Mouse (Mus musculus): ENCODE measurements around the gene Ap1m1. TPM values are rescaled to one million over a fixed set of nuclear protein-coding genes. Genes with fewer than 3 reads are reported as not detected.

The Ap1m1 gene
- polyA plus RNA-seq (2015; fragmentation: Nextera tagmentation; extraction: Ambion mirVana): 211 and 235 TPM in 2 replicates

GRCm38 (mm10) chr8:72239499-72240402 lies at the start of gene Ap1m1:
TSS of gene Ap1m1 (plus strand) at chr8:72240018.
- H3K4me3 ChIP-seq: peak within 1 kb of the TSS; percentile 72
- peaks cover 26% of the 10 kb centered on the region for H3K4me1 ChIP-seq
- H3K27ac ChIP-seq: peak within 1 kb of the TSS; percentile 94
- peak; percentile 96 for ATAC-seq
- peak within 1 kb of the TSS; percentile 78 for H3K9ac ChIP-seq
- no peaks in the 10 kb centered on the region for H3K27me3 ChIP-seq
- H3K9me3 ChIP-seq (replicated peaks): no peaks in the 10 kb centered on the region
- WGBS: under 1% methylated on average over 54 of the region's 54 CpGs
- H3K36me3 ChIP-seq (ENCODE audit: poor library complexity, severe bottlenecking): peaks cover 24% of the 10 kb centered on the region
- H3K4me2 ChIP-seq: peak within 1 kb of the TSS; percentile 75

GRCm38 (mm10) chr8:72190215-72190539 lies 49.6 kb upstream of the Ap1m1 start:
- 87% methylated on average over 2 of the region's 2 CpGs for WGBS
- H3K9ac ChIP-seq: no peak overlapping the region
- H3K4me2 ChIP-seq: no peak overlapping the region
- no peak overlapping the region for H3K27ac ChIP-seq
- no peak for ATAC-seq
- no peaks in the 10 kb centered on the region for H3K4me1 ChIP-seq
- H3K27me3 ChIP-seq: no peaks in the 10 kb centered on the region
- H3K36me3 ChIP-seq (ENCODE audit: poor library complexity, severe bottlenecking): no peaks in the 10 kb centered on the region
- no peaks in the 10 kb centered on the region for H3K9me3 ChIP-seq (replicated peaks)
- no peak overlapping the region for H3K4me3 ChIP-seq

DNA sequence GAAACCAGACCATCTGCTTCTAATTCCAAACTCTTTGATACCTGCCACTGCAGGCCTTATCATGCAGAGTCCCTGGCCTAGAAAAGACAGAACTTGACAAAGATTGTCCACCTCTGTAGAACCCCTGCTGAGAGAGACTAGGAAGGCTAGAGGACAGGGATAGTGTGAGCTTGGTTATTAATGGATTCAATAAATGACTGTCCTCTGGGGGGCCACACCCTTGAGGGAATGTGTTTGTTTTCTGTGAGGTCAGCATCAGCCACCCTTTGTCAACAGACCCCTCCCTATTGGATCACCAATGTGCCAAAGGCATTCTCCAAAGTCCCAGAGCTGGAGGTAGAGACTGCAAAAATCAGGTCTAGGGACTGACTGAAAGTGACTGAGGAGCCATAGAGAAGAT lies 47.8 kb upstream of the Ap1m1 start:
- no peak for ATAC-seq
- H3K4me1 ChIP-seq: no peaks in the 10 kb centered on the region
- H3K4me2 ChIP-seq: no peak overlapping the region
- H3K4me3 ChIP-seq: no peak overlapping the region
- H3K27ac ChIP-seq: no peak overlapping the region
- H3K9ac ChIP-seq: no peak overlapping the region
- no peaks in the 10 kb centered on the region for H3K27me3 ChIP-seq
- H3K36me3 ChIP-seq (ENCODE audit: poor library complexity, severe bottlenecking): no peaks in the 10 kb centered on the region
- no peaks in the 10 kb centered on the region for H3K9me3 ChIP-seq (replicated peaks)

GRCm38 (mm10) chr8:72197997-72198396 lies 41.8 kb upstream of the Ap1m1 start:
- Histone ChIP-seq H3K27me3 (no peaks in the 10 kb centered on the region), H3K4me3 (no peak overlapping the region), H3K36me3 (ENCODE audit: poor library complexity, severe bottlenecking) (no peaks in the 10 kb centered on the region), H3K27ac (no peak overlapping the region), H3K4me2 (no peak overlapping the region), H3K9ac (no peak overlapping the region), H3K4me1 (no peaks in the 10 kb centered on the region), H3K9me3 (replicated peaks) (peaks cover 25% of the 10 kb centered on the region)
- 64% methylated on average over 8 of the region's 8 CpGs for WGBS
- ATAC-seq: no peak

GRCm38 (mm10) chr8:72208582-72208981 lies 31.2 kb upstream of the Ap1m1 start:
- H3K9ac ChIP-seq: no peak overlapping the region
- H3K4me2 ChIP-seq: no peak overlapping the region
- H3K4me1 ChIP-seq: no peaks in the 10 kb centered on the region
- peaks cover 7% of the 10 kb centered on the region; the same call in 1 of the 2 replicates for H3K27me3 ChIP-seq
- H3K4me3 ChIP-seq: no peak overlapping the region
- H3K36me3 ChIP-seq (ENCODE audit: poor library complexity, severe bottlenecking): no peaks in the 10 kb centered on the region
- no peak overlapping the region for H3K27ac ChIP-seq
- no peak for ATAC-seq
- 71% methylated on average over 1 of the region's 1 CpGs for WGBS
- H3K9me3 ChIP-seq (replicated peaks): peaks cover 4% of the 10 kb centered on the region; the same call in 1 of the 2 replicates

DNA sequence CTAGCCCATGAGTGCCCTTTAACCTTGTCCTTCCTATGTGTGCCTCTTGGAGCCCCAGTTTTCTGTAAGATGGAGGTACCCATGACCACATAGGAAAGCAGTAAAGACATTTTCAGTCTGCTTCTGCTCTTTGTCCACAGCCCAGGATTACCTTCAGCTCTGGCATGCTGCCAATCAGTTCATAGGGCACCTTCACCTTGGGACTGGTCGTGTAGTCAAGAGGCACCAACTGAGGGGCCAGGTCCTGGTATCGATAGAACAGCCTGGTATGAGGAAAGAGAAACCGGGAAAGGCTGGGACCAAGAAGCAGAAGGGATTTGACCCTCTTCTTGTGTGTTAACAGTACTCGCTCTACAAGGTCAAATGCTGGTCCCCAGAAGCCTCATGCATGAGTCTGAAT lies 29.6 kb upstream of the Ap1m1 start:
- Histone ChIP-seq H3K27me3 (peaks cover 13% of the 10 kb centered on the region; the same call in 1 of the 2 replicates), H3K4me2 (no peak overlapping the region), H3K9me3 (replicated peaks) (no peaks in the 10 kb centered on the region), H3K4me1 (no peaks in the 10 kb centered on the region), H3K36me3 (ENCODE audit: poor library complexity, severe bottlenecking) (no peaks in the 10 kb centered on the region), H3K27ac (no peak overlapping the region), H3K9ac (no peak overlapping the region), H3K4me3 (no peak overlapping the region)
- no peak for ATAC-seq
- WGBS: 78% methylated on average over 4 of the region's 4 CpGs

DNA sequence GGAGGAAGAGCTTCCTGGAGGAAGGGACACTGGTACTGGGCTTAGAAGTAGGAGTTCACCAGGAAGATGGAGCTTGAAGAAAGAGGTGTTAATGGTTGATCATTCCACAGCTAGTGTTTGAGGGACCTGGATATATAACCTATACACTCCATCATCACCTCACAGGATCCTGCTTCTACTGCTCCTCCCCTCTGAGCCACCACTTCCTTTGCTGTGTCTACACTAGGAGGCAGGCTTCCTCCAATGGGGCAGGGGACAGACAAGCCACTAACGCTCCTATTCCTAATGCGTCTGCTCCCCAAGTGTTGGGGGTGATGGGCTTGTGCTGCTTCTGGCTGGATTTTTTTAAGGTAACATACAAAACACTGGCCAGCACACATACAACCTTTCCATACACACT lies 29.1 kb upstream of the Ap1m1 start:
- H3K27ac ChIP-seq: no peak overlapping the region
- WGBS: 74% methylated on average over 2 of the region's 2 CpGs

GRCm38 (mm10) chr8:72211846-72212245 lies 28.0 kb upstream of the Ap1m1 start:
- H3K36me3 ChIP-seq (ENCODE audit: poor library complexity, severe bottlenecking): no peaks in the 10 kb centered on the region
- no peak overlapping the region for H3K9ac ChIP-seq
- no peak overlapping the region for H3K4me2 ChIP-seq
- H3K4me3 ChIP-seq: no peak overlapping the region
- no peak overlapping the region for H3K27ac ChIP-seq
- no peaks in the 10 kb centered on the region for H3K4me1 ChIP-seq
- no peak for ATAC-seq
- 84% methylated on average over 1 of the region's 1 CpGs for WGBS
- H3K27me3 ChIP-seq: peaks cover 20% of the 10 kb centered on the region
- H3K9me3 ChIP-seq (replicated peaks): no peaks in the 10 kb centered on the region

More for the DNA sequence above, 29.1 kb upstream of the Ap1m1 start:
- Histone ChIP-seq H3K4me3 (no peak overlapping the region), H3K27me3 (peaks cover 15% of the 10 kb centered on the region; the same call in 1 of the 2 replicates), H3K9me3 (replicated peaks) (no peaks in the 10 kb centered on the region), H3K4me2 (no peak overlapping the region), H3K36me3 (ENCODE audit: poor library complexity, severe bottlenecking) (no peaks in the 10 kb centered on the region), H3K9ac (no peak overlapping the region), H3K4me1 (no peaks in the 10 kb centered on the region)
- no peak for ATAC-seq

DNA sequence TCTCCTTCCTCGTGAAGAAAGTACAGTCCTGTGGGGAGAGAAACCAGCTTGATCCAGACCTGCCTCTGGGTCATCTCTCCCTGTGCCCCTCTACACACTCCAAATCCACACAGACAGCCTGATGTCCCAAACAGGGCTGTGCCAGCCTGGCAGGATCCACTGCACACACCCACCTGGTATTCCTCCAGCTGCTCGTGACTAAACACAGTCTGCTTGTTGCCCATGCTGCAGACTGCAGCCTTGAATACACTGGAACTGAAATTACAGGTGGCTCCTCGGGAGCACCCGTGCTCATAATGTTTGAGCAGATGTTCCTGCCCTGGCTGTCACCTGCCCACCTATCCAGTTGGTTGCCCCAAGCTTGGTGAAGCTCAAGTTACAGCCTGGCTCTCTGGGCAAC lies 27.1 kb upstream of the Ap1m1 start, which contains the start of gene Cib3:
Cib3 (minus strand) TSS at position 87 of the 400 bp plus-strand sequence.
- H3K9me3 ChIP-seq (replicated peaks): no peaks in the 10 kb centered on the region
- H3K4me1 ChIP-seq: no peaks in the 10 kb centered on the region
- H3K9ac ChIP-seq: no peak within 1 kb of the TSS
- no peak within 1 kb of the TSS for H3K27ac ChIP-seq
- WGBS: 73% methylated on average over 4 of the region's 4 CpGs
- ATAC-seq: no peak
- H3K4me2 ChIP-seq: no peak within 1 kb of the TSS
- no peaks in the 10 kb centered on the region for H3K36me3 ChIP-seq (ENCODE audit: poor library complexity, severe bottlenecking)
- H3K27me3 ChIP-seq: peaks cover 27% of the 10 kb centered on the region
- no peak within 1 kb of the TSS for H3K4me3 ChIP-seq

GRCm38 (mm10) chr8:72213536-72213935 lies 26.3 kb upstream of the Ap1m1 start, which contains the start of gene Gm11034:
TSS of gene Gm11034 (minus strand) at chr8:72213636.
- no peaks in the 10 kb centered on the region for H3K36me3 ChIP-seq (ENCODE audit: poor library complexity, severe bottlenecking)
- H3K27ac ChIP-seq: no peak within 1 kb of the TSS
- H3K9ac ChIP-seq: no peak within 1 kb of the TSS
- H3K9me3 ChIP-seq (replicated peaks): no peaks in the 10 kb centered on the region
- WGBS: 75% methylated on average over 4 of the region's 4 CpGs
- H3K4me3 ChIP-seq: no peak within 1 kb of the TSS
- H3K4me1 ChIP-seq: no peaks in the 10 kb centered on the region
- H3K4me2 ChIP-seq: no peak within 1 kb of the TSS
- ATAC-seq: no peak
- H3K27me3 ChIP-seq: peaks cover 29% of the 10 kb centered on the region

GRCm38 (mm10) chr8:72215060-72215459 lies 24.8 kb upstream of the Ap1m1 start:
- H3K4me2 ChIP-seq: no peak overlapping the region
- WGBS: 47% methylated on average over 2 of the region's 2 CpGs
- ATAC-seq: no peak
- H3K36me3 ChIP-seq (ENCODE audit: poor library complexity, severe bottlenecking): no peaks in the 10 kb centered on the region
- H3K4me1 ChIP-seq: no peaks in the 10 kb centered on the region
- H3K4me3 ChIP-seq: no peak overlapping the region
- no peak overlapping the region for H3K27ac ChIP-seq
- H3K9me3 ChIP-seq (replicated peaks): no peaks in the 10 kb centered on the region
- no peak overlapping the region for H3K9ac ChIP-seq
- H3K27me3 ChIP-seq: peaks cover 29% of the 10 kb centered on the region

DNA sequence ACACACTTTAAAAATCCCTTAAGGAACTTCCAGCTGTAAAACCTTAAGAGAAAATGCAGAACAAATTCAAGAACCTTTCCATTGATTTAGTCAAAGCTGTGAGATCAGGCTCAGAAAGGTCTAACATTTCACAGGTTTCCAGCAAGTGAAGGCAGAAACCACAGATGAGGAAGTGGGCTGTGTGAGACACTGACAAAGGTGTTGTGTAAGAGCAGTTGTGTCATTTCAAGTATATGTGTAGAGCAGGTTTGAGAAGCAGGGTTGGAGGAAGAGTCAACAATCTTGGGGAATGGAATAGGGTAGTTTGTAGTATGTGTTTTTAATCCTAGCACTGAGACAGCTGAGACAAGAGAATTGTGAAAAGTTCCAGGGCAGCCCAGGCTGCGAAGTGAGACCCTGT lies 23.9 kb upstream of the Ap1m1 start:
- Histone ChIP-seq H3K36me3 (ENCODE audit: poor library complexity, severe bottlenecking) (no peaks in the 10 kb centered on the region), H3K4me3 (no peak overlapping the region), H3K4me2 (no peak overlapping the region), H3K9me3 (replicated peaks) (no peaks in the 10 kb centered on the region), H3K27ac (no peak overlapping the region), H3K27me3 (peaks cover 29% of the 10 kb centered on the region), H3K9ac (no peak overlapping the region), H3K4me1 (peaks cover 7% of the 10 kb centered on the region)
- WGBS: 46% methylated on average over 1 of the region's 1 CpGs
- no peak for ATAC-seq

Data from forebrain, embryonic 13.5 days (tissue).